Mouse (Mus musculus): Measurements from ENCODE around the gene Cbfa2t2.
A peak's percentile ranks its signal among the peaks of the same experiment; 100 is the strongest.

Cbfa2t2 gene

DNA sequence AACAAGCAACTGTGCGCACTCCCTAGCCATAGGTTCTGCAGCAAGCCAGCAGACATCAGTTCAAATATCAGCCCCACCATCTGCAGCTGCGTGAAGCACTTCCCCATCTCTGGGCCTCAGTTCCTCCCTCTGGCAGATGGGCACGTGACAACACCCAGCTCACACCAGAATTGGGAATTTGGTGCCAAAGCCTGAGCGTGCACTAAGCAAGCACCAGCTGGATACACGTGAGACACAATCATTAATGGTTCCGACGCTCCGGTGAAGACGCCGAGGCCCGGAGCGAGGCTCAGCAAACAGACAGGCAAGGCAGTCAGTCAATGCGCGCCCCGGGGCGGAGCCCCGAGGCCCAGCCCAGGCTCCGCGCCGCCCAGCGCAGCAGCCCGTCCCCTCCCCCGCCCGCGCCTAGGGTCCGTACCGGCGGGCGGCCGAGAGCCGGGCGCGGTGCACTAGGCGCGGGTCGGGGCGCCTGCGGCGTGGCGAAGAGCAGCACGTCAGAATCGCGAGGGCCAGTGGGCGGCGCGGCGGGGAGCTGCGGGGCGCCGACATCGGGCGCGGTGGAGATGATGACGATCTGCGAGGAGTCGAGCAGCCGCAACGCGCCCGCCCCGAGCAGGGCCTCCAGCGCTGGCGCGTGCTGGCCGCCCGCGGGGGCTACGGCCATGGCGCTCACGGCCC is 132.9 kb downstream of the Cbfa2t2 start:
- DNase-seq (ENCODE audit: low spot score in 2 of 2) = no peak

DNA sequence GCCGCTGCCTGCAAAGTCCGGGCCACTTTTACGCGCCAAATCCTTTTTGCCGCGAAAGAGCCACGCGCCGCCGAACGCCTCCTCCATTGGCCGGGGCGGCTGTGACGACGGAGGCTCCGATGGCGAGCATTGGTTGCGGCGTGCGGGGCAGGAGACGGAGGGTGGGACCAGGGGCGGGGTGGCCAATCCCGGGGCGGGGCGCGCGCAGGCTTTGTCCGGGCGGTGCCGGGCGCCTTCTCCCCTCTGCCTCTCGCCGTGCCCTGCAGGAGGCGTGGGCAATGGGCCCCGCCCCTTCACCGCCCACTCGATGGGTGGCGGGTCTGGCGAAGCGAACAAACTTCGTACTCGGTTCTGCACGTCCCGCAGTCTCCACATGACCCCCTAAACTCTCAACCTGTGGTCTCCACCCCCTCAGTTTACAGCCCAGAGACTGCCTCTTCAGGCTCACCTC is 133.6 kb downstream of the Cbfa2t2 start, which contains the start of gene E2f1:
Gene E2f1 (minus strand): TSS at position 57 of the 451 bp plus-strand sequence.
- peak; percentile 71 to 84 for DNase-seq (ENCODE audit: low spot score in 2 of 2)

GRCm38 (mm10) chr2:154570666-154571065 is 134.4 kb downstream of the Cbfa2t2 start:
- DNase-seq (ENCODE audit: low spot score in 2 of 2) = no peak

GRCm38 (mm10) chr2:154571266-154571665 is 135.0 kb downstream of the Cbfa2t2 start:
- DNase-seq (ENCODE audit: low spot score in 2 of 2) = no peak

DNA sequence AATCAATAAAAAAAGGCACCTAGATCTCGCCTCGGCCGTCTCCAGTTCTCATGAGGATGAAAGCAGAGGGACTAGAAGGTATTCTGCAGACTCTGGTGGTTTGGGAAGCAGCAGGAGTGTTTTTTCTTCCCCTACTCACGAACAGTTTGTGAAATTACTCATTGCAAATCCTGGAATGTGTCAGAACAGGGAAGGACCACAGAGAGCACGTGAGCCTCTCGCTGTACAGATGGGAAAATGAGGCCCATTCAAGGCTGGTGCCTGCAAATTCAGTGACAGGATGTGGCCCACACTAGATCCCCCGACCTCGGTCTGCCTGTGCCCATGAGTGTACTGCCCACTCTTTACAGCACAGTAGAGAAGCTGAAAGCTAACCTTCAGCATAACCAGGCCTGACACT is 135.7 kb downstream of the Cbfa2t2 start:
- DNase-seq (ENCODE audit: low spot score in 2 of 2) = no peak

- DNase-seq (ENCODE audit: low spot score in 2 of 2) = no peak
Measured at GRCm38 (mm10) chr2:154572996-154573395, 136.7 kb downstream of the Cbfa2t2 start.

DNA sequence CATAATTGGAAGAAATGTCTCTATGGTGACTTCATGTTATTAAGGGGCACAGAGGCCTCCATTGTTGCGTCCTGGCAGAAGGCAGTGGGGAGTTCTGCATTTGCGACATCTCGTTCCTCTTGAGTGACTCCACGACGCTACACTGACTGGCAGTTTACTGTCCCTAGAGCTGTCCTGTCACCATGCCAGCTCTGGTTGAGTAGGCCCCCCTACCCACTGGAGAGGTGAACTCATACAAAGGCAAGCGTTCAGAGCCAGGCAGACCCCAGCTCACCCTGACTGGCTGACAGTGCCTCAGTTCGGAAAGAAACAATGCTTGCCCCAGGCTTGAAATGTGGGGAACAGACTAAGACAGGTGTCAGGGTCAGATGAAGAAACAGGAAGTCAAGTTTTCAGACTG is 138.0 kb downstream of the Cbfa2t2 start:
- no peak for DNase-seq (ENCODE audit: low spot score in 2 of 2)

GRCm38 (mm10) chr2:154576876-154577743 is 140.8 kb downstream of the Cbfa2t2 start:
- DNase-seq (ENCODE audit: low spot score in 2 of 2) = no peak

- no peak for DNase-seq (ENCODE audit: low spot score in 2 of 2)
Measured at GRCm38 (mm10) chr2:154577744-154578067, 141.4 kb downstream of the Cbfa2t2 start.

DNA sequence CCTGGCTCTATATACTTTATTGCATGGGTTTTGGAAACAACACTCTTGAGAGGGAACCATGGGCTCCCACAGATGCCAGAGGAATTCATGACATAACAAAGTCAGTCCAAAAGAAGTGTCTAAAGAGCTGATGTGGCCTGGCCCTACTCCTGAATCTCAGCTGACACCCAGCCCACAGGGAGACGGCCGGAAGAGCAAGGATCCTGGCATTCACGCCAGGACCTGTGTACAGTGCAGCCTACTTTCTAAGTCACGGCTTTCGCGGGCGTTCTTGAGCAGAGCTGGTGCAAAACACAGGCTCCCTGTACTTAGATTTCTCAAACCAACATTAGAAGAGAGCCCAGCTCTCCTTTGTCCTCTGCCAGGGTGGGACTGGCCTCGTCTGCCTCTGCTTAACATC is 144.3 kb downstream of the Cbfa2t2 start:
- no peak for DNase-seq (ENCODE audit: low spot score in 2 of 2)

GRCm38 (mm10) chr2:154581421-154581820 is 145.1 kb downstream of the Cbfa2t2 start:
- no peak for DNase-seq (ENCODE audit: low spot score in 2 of 2)

DNA sequence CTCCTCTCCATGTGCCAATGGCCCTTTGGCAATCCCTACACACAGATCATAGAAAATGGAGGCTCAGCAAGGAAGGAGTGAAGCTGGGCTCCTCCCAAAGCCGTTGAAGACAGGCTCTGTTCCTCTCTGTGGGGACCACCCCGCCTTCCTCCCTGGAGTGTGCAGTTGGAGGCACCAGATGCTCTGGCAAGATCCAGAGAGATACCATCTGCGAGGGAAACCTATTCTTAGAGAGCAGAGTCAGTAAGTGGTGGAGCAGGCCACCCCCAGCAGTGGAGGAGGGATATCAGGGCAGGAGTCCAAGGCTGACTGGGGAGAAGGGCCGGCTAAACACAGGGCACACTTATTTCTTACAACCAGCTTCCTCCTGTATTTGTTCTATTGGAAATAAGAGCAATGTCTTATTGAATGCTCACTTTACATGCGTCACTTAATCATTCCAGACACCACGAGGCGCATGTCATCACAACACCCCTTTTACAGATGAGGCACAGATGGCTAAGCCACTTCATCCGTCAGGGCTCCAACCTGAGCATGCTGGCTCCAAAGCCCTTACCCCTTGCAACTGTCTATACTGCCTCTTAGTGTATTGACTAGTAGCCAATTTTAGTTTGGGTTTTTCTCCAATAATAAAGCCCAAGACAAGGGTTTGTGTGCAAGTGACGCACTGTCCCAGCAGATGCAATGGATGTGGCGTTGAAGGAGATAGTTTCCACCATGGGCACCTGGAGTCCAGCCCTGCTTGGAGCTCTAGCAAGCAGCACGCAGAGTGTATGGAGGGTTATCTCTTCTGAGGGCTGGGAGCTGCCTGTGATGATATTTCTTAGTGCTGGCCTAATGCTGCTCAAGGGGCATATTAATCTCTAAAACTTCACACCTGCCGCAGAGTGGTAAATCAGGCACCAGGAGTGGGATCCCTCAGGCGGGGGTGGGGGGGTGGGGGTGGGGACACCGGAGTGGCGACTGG is 147.9 kb downstream of the Cbfa2t2 start:
- peak; percentile 64 to 80 for DNase-seq (ENCODE audit: low spot score in 2 of 2)

GRCm38 (mm10) chr2:154584931-154585601 is 148.8 kb downstream of the Cbfa2t2 start:
- no peak for DNase-seq (ENCODE audit: low spot score in 2 of 2)

- no peak for DNase-seq (ENCODE audit: low spot score in 2 of 2)
Measured at GRCm38 (mm10) chr2:154586405-154586804, 150.1 kb downstream of the Cbfa2t2 start.
